Mouse (Mus musculus): ENCODE results near the gene Dagla.

Dagla gene

DNA sequence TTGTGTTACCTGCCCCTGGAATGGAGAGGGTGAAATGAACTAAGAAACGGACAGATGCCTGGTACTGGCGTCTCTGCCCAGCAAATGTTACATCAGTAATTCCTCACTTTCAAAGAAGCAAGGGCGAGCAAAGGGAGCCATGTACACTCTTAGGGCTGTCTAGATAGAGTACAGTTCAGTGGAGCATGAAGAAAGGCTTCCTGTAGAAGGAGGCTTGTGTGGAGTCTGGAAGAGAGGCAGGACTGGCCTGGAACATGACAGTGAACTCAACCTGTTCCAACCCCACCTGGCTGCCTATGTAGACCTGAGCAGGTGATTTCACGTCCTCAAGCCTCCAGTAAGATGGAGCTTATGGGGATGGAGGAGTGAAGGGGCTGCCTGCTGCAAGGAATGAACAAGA, 6.4 kb downstream of the Dagla start:
- no peaks in the 10 kb centered on the region for H3K36me3 ChIP-seq (ENCODE audit: control insufficient read depth, insufficient read depth, low read length, poor library complexity, severe bottlenecking)
- H3K27me3 ChIP-seq (ENCODE audit: control insufficient read depth, insufficient read depth, low read length, poor library complexity, severe bottlenecking), result no peaks in the 10 kb centered on the region
- DNase-seq (ENCODE audit: low read depth, low spot score), result no peak

DNA sequence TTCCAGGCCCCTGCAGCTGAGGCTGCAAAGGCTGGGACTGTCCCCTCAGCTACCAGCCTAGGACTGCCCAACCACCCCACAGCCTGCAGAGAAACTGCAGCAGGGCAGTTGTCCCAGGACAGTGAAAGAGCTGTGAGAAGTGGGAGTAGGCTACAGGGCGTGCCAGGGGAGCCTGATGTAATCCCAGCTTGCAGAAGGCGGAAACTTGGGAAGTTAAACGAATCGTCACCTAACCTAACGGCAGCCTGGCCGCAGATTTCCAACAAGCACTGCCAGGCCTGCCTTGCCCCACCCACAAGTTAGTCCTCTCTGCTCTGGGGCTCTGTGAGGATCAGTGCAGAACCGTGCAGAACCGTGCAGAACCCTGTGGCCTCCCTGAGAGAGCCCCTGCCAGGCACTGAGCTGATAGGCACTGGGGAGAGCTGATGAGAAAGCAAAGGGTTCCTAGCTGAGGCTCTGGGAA, 7.6 kb downstream of the Dagla start:
- no peaks in the 10 kb centered on the region for H3K36me3 ChIP-seq (ENCODE audit: control insufficient read depth, insufficient read depth, low read length, poor library complexity, severe bottlenecking)
- DNase-seq (ENCODE audit: low read depth, low spot score), result no peak
- no peaks in the 10 kb centered on the region for H3K27me3 ChIP-seq (ENCODE audit: control insufficient read depth, insufficient read depth, low read length, poor library complexity, severe bottlenecking)

DNA sequence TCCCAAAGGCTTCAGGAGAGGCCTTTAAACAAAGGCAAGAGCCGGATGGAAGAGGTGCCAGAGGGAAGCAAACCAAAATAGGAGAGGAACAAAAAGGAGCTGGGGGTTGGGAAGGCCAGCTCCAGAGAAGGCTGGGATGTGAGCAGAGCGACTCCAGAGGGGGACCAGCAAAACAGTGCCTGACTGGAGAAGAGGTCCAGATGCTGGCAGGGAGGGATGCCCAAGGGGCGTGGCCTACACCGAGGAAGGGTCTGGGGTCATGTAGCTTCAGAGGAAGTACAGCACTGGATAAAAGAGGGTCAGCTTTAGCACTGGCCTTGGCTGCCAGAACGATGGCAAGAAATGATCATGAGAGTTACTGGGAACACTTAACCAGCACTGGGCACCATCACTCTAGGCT, 8.4 kb downstream of the Dagla start:
- no peak for DNase-seq (ENCODE audit: low read depth, low spot score)
- no peaks in the 10 kb centered on the region for H3K27me3 ChIP-seq (ENCODE audit: control insufficient read depth, insufficient read depth, low read length, poor library complexity, severe bottlenecking)
- no peaks in the 10 kb centered on the region for H3K36me3 ChIP-seq (ENCODE audit: control insufficient read depth, insufficient read depth, low read length, poor library complexity, severe bottlenecking)

DNA sequence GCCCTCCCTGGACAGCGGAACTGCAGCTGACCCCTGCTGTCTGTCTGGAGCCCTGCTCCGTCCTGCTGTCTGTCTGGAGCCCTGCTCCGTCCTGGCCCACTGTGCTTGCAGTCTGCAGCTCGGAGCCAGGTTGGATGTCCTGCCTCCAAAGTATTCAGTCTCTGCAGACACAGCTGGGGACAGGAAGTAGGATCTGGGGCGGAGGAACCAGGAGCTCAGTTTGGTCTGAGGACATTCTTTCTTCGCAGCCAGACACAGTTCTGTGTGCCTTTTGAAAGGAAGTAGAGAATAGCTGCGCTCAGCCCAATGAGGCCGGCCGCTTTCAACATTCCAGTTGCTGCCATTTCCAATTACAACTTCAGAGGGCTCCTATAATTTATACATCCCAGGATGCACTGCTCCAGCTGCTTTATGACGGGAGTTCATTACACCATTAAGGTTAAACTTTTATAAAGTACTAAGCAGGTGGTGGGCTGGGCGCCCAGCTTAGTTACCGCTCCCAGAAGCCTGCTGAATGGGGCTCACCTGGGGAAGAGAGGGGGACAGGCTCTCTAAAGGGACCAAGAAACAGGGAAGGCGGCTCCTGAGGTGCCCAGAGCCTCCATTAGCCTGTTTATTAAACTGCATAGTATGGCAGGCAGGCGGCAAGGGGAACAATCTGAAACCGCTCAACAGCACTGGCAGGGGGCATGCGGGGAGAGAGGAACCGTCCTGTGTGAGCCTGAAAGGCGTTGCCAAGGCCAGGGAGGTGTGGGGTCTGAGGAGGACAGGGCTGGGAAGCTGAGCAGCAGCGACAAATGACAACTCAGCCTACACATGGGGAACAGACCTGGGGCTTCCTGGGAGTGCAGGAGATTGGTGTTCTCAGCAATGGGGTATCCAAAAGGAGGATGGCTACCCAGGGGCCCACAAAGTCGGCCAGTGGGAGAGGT, 9.8 kb downstream of the Dagla start:
- no peaks in the 10 kb centered on the region for H3K36me3 ChIP-seq (ENCODE audit: control insufficient read depth, insufficient read depth, low read length, poor library complexity, severe bottlenecking)
- DNase-seq (ENCODE audit: low read depth, low spot score), result no peak
- H3K27me3 ChIP-seq (ENCODE audit: control insufficient read depth, insufficient read depth, low read length, poor library complexity, severe bottlenecking), result no peaks in the 10 kb centered on the region

DNA sequence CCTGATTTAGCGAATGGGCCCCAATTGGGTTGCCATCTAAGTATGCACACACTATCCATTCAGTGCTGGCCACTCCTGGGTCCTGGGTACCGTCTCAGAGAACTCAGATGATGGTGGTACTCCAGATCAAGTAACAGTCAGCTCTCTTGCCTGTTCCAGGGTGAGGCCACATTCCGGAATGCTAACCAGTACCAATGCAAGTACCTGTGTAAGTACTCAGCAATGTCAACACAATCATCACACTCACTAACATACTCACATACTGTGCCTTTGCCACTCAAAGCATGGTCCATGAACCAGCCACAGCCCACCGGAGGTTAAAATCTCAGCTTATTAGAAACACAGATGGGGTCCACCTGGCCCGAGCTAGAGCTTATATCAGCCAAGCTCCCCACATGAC, 10.7 kb downstream of the Dagla start:
- H3K36me3 ChIP-seq (ENCODE audit: control insufficient read depth, insufficient read depth, low read length, poor library complexity, severe bottlenecking), result no peaks in the 10 kb centered on the region

DNA sequence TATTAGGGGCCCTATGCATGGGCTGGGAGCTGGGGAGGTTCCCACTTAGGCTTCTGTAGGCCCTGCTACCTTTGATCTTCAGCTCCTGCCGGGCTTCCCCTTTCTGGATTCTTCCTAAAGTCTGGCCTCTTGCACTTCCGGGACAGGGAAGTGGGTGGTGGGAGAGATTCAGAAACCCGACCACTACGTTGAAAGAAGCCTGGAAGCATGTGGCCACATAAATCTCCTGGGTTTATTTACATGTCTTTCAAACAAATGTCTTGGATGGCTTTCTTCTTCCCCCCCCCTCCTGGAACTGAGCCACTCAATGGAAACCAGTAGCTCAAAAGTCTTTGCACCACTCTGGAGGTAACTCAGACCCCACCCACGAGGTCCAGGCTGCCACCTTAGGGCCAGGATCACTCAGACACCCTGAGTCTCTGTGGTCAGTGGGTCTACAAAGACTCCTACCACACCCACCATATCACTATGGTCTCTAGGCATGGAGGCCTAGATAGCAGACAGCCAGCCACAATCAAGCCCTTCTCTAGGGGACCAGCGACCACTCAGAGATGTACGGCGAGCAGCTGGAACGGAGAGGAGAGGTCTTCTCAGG, 12.7 kb downstream of the Dagla start:
- no peaks in the 10 kb centered on the region for H3K27me3 ChIP-seq (ENCODE audit: control insufficient read depth, insufficient read depth, low read length, poor library complexity, severe bottlenecking)
- no peaks in the 10 kb centered on the region for H3K36me3 ChIP-seq (ENCODE audit: control insufficient read depth, insufficient read depth, low read length, poor library complexity, severe bottlenecking)
- DNase-seq (ENCODE audit: low read depth, low spot score), result no peak

More for the DNA sequence above, 10.7 kb downstream of the Dagla start:
- DNase-seq (ENCODE audit: low read depth, low spot score), result no peak
- no peaks in the 10 kb centered on the region for H3K27me3 ChIP-seq (ENCODE audit: control insufficient read depth, insufficient read depth, low read length, poor library complexity, severe bottlenecking)

DNA sequence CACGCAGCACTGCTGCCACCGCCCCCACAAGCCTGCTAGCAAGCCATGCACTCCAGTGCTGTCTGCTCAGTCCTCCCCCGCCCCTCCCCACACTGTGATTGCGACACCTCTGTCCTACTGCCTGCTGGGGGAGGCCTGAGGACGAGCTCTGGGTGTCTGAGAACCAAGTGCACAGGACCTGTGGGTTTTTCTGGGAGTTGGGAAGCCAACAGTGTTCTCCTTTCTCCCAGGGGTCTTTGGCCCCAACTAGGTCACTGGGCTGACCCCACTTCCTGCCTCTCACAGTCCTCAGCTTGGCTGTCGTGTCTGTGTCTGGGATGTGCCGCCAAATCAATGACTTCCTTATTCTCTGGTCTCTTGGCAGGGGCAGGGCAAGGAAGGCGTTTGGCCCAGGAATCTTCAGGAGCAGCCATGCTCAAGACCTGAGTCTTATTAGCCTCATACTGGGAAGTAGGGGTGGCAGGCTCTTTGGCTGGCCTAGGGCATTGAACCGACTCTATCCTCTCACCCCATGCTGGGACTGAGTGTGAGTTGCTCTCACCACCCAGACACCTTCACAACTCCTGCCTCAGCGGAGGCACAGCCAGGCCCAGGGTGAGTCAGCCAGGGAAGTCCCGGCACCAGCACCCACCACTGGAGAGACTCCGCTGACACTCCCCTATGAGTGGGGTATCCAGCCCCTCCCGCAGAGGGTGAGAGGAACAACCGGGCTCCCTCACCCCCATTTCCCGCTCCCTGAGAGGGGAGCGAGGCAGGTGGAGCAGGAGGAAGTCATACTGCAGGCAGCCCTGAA, 14.3 kb downstream of the Dagla start:
- DNase-seq (ENCODE audit: low read depth, low spot score), result no peak
- Histone ChIP-seq H3K27me3 (ENCODE audit: control insufficient read depth, insufficient read depth, low read length, poor library complexity, severe bottlenecking) (no peaks in the 10 kb centered on the region), H3K36me3 (ENCODE audit: control insufficient read depth, insufficient read depth, low read length, poor library complexity, severe bottlenecking) (no peaks in the 10 kb centered on the region)

DNA sequence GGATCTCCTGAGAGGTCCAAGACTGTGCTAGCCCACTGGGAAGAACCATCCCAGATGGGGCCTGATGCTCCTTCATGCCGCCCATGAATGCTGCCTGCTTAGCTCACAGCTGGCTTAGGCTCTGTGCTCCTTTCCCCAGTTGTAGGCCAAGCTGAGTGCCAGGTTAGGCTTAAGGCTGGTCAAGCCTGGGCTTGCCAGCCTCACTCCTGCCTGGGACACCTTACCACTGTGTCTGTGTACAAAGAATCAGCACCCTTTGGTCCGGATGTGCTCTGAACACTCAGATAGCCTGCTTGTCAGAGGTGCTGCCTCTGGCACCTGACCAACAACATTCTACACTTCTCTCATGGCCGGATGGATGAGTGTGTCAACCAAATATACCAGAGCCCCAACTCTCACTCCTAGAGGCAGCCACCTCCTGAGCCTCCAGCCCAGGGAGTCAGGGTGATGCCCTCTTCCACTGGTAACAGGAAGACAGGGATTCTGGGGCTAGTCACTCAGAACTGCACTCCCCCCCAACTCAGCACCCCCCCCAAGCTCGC, 15.0 kb downstream of the Dagla start:
- Histone ChIP-seq H3K36me3 (ENCODE audit: control insufficient read depth, insufficient read depth, low read length, poor library complexity, severe bottlenecking) (no peaks in the 10 kb centered on the region), H3K27me3 (ENCODE audit: control insufficient read depth, insufficient read depth, low read length, poor library complexity, severe bottlenecking) (no peaks in the 10 kb centered on the region)
- no peak for DNase-seq (ENCODE audit: low read depth, low spot score)

DNA sequence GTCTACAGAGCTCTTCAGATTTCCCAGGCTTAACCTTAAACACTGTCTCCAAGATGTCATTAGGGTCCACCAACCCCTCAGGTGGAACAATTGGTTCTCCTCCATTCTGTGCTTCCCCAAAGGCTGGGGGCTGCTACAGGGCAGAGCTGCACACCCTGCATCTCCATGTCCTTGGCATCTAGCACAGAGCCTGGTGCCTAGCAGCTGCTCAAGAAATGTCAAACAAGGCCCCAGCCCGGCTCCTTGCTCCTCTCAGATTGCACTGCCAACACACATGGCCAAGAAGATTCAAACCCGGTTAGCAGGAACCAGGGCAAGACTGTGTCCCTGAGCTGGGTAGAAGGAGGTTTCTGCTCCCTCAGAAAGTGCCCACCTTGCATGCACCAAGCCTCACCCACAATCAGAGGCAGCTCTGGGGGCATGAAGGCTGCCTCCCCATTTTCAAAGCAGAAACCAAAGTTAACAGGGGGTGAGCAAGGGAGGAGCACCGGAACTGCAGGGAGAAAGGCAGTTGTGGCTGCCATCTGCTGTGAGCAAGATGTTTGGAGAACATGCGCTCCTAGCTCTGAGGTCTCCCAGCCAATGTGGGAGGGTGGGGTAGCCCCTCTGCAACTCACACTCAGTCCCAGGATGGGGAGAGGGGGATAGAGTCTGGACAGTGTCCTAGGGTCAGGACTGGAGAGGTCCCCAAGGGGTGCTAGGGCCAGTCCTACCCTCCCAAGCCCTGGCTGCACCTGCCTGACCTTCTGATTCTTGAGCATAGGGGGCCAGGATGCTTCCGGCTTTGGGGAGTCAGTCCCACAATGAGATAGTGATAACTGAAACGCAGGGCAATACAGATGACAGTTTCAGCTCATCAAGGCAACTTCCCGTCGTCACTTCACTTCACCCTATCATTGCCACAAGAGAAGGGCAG, 16.3 kb downstream of the Dagla start:
- Histone ChIP-seq H3K27me3 (ENCODE audit: control insufficient read depth, insufficient read depth, low read length, poor library complexity, severe bottlenecking) (no peaks in the 10 kb centered on the region), H3K36me3 (ENCODE audit: control insufficient read depth, insufficient read depth, low read length, poor library complexity, severe bottlenecking) (no peaks in the 10 kb centered on the region)
- DNase-seq (ENCODE audit: low read depth, low spot score), result no peak

DNA sequence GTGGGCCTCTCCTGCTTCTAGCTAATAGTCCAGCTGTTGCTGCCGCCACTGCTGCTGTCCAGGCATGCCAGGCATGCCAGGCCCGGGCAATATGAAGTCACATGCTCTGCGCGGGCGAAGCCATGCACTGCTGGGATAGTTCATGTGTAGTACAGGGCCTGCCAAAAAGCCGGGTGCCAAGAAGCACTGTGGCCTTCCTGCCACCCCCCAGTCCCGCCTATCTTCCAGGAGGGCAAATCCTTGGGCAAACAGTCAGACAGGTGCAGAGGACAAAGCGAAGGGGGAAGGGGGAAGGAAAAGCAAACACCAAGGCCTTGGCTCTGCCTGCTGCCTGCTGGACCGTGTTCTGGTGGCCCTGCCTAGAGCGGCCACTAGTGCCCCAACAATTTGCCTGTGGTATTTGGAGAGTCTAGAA, 18.2 kb downstream of the Dagla start:
- Histone ChIP-seq H3K27me3 (ENCODE audit: control insufficient read depth, insufficient read depth, low read length, poor library complexity, severe bottlenecking) (no peaks in the 10 kb centered on the region), H3K36me3 (ENCODE audit: control insufficient read depth, insufficient read depth, low read length, poor library complexity, severe bottlenecking) (no peaks in the 10 kb centered on the region)
- DNase-seq (ENCODE audit: low read depth, low spot score), result no peak

DNA sequence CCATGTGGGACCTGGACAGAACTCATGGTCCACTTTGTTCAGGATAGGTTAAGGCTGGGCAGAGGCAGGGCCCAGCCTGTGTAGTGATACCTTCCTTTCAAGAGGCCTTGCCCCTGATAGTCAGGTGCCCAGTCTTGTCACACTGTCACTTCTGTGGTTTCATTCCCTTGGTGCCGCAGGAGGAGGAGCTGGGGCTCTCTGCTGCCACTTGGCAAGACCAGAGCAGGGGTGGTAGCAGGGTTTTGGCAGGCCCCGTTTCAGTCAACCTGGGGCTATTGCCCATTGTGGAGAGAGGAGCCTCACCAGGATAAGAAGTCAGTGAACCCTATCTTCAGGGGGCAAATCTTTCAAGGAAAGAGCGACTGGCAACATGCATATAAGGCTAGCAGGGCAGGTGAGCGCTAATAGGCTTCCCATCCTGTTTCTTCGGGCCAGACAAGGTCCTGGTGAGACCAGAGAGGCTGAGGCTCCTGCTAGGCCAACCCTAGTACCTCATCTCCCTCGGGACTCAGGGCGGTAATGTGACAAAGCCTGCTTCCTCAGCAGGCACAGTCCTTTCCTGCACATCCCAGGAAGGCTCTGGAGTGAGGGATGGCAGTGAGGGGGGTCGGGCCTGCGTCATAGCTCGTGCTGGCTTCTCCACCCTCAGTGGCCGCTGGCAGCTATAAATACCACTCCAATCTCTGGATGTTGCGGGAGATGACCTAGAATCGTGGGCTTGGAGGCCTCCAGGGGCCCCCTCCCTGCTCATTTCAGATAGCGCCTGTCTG, 23.7 kb downstream of the Dagla start:
- no peak for DNase-seq (ENCODE audit: low read depth, low spot score)
- H3K27me3 ChIP-seq (ENCODE audit: control insufficient read depth, insufficient read depth, low read length, poor library complexity, severe bottlenecking), result no peaks in the 10 kb centered on the region
- no peaks in the 10 kb centered on the region for H3K36me3 ChIP-seq (ENCODE audit: control insufficient read depth, insufficient read depth, low read length, poor library complexity, severe bottlenecking)

DNA sequence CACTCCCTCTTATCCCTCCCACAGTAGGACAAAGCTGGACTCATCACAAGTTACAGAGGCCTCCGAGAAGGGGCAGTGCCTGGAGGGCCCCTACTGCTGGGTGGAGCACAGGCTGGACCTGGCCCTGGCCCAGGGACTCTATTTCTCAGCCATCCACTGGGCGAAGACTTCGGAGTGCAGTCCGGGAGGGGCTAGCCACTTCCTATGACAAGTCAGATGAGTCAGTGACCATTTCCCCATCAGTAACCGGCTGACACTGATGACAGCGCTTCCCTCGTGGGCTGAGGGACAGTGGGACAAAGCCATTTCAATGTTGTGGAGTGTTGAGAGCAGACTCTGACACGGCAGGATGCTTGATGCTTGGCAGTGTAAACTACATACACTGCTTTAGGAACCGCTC, 25.0 kb downstream of the Dagla start:
- DNase-seq (ENCODE audit: low read depth, low spot score), result no peak
- Histone ChIP-seq H3K36me3 (ENCODE audit: control insufficient read depth, insufficient read depth, low read length, poor library complexity, severe bottlenecking) (no peaks in the 10 kb centered on the region), H3K27me3 (ENCODE audit: control insufficient read depth, insufficient read depth, low read length, poor library complexity, severe bottlenecking) (no peaks in the 10 kb centered on the region)

DNA sequence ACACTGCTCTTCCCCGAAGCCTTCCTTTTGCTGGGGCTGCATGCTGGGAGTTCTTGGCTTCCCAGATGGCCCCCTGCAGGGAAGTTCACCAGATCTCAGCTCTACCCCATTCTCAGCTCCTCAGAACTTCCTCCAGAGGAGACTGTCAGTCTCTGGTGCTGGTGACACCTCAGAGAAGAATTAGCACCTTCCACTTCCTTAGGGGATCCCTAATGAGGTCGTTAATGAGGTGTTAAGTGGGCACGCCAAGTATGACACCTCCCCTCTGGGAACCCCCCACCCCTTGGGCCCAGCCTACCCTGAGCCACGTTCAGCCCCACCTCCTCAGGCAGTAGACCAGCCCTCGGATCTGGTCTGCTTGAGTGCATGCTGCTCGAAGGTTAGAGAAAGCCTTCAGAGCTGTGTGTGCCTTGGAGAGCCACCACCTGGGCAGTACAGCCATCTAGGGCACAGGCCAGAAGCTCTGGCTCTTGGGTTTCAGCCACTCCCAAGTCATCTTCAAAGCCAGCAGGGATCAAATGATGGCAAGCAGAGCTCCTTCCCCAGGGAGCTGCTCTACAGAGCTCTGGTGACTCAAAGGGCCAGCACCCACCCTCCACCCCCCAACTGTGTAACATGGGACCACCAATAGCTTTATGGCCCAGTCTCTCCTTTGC, 25.9 kb downstream of the Dagla start:
- no peaks in the 10 kb centered on the region for H3K36me3 ChIP-seq (ENCODE audit: control insufficient read depth, insufficient read depth, low read length, poor library complexity, severe bottlenecking)
- H3K27me3 ChIP-seq (ENCODE audit: control insufficient read depth, insufficient read depth, low read length, poor library complexity, severe bottlenecking), result no peaks in the 10 kb centered on the region
- DNase-seq (ENCODE audit: low read depth, low spot score), result peak; percentile 37

Measured in splenic B cell, adult 2 months (primary cell).